Mouse (Mus musculus): ENCODE results near the gene Fam83b. TPM values are rescaled to one million over a fixed set of nuclear protein-coding genes. Genes with fewer than 3 reads are reported as not detected.

The Fam83b gene
- polyA plus RNA-seq (2015; fragmentation: Nextera tagmentation; extraction: Ambion mirVana): 0.21 and 0.93 TPM in 2 replicates

DNA sequence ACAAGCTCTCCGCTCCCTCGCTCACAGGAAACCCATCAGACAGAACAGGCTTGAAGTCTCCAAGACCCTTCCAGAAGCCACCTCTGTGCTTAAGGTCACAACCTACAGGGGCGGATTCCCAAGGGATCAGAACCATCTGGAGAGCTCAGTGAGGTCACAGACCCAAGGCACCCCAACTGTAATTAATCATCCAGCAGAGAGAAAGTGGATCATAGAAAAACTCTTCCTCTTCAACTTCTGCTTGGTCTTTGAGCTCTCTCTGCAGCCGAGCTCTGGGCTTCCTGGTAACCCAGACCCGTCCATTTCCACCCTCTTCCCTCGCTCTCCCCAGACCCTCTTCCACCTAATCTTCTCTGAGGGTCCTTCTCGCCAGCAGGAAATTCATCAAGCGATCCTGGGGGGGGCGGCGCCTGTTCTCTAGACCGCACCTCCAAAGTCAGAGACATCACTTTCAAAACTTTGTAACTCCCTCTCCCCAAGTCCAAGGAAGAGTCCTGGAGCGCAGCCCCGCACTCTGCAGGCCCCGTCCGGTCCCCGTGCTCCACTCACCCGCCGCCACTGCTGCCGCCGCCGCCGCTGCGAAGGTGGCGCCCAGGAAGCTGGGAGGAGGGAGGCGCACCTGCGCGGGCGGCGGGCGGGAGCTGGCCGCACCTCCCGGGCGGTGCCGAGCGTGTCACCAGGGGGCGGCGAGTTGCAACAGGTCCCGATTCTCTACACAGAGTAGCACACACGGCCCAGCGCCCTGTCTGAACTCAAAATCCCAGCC lies at the start of gene Fam83b:
TSS of gene Fam83b (minus strand) at position 602 of the 766 bp plus-strand sequence.
- H3K9ac ChIP-seq: peak within 1 kb of the TSS; percentile 55
- 2% methylated on average over 38 of the region's 40 CpGs for WGBS
- H3K4me3 ChIP-seq: peak within 1 kb of the TSS; percentile 58
- H3K9me3 ChIP-seq (replicated peaks): no peaks in the 10 kb centered on the region
- peak within 1 kb of the TSS; percentile 97 for H3K4me2 ChIP-seq
- H3K36me3 ChIP-seq: no peaks in the 10 kb centered on the region
- no peak; the same call in none of the 2 replicates for ATAC-seq (replicated peaks; ENCODE audit: insufficient number of reproducible peaks, insufficient read depth, low FRiP score, low read depth)
- peaks cover 4% of the 10 kb centered on the region; the same call in 1 of the 2 replicates for H3K27me3 ChIP-seq
- peak within 1 kb of the TSS; percentile 37; the same call in 1 of the 2 replicates for H3K27ac ChIP-seq
- peaks cover 3% of the 10 kb centered on the region for H3K4me1 ChIP-seq (replicated peaks)

GRCm38 (mm10) chr9:76614165-76614564 lies 47.2 kb upstream of the Fam83b start:
- H3K4me3 ChIP-seq: no peak overlapping the region
- no peak overlapping the region for H3K4me2 ChIP-seq
- no peak for ATAC-seq (replicated peaks; ENCODE audit: insufficient number of reproducible peaks, insufficient read depth, low FRiP score, low read depth)
- WGBS: 73% methylated on average over 4 of the region's 4 CpGs
- H3K9ac ChIP-seq: no peak overlapping the region
- no peaks in the 10 kb centered on the region for H3K36me3 ChIP-seq
- no peak overlapping the region for H3K27ac ChIP-seq
- no peaks in the 10 kb centered on the region for H3K9me3 ChIP-seq (replicated peaks)
- H3K27me3 ChIP-seq: no peaks in the 10 kb centered on the region
- no peaks in the 10 kb centered on the region for H3K4me1 ChIP-seq (replicated peaks)

DNA sequence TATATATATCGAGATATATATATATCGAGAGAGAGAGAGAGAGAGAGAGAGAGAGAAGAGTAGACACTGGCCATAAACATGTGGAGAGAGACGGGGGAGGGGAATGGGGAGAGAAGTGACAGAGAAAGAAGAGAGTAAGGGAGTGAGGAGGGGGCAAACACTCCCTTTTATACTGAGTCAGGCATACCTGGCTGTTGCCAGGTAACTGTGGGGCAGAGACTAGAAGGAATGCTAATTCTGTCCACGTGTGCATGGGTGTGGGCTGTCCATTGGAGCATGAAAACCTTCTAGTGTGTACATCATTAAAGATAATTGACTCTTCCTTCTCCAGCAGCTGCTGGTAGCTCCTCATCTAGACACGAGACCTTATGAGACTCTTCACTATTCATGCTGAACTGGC lies 36.8 kb upstream of the Fam83b start:
- H3K27ac ChIP-seq: no peak overlapping the region
- 73% methylated on average over 5 of the region's 5 CpGs for WGBS
- ATAC-seq (replicated peaks; ENCODE audit: insufficient number of reproducible peaks, insufficient read depth, low FRiP score, low read depth): no peak
- H3K27me3 ChIP-seq: no peaks in the 10 kb centered on the region
- no peak overlapping the region for H3K9ac ChIP-seq
- no peaks in the 10 kb centered on the region for H3K36me3 ChIP-seq
- no peaks in the 10 kb centered on the region for H3K9me3 ChIP-seq (replicated peaks)
- no peak overlapping the region for H3K4me3 ChIP-seq
- no peaks in the 10 kb centered on the region for H3K4me1 ChIP-seq (replicated peaks)
- no peak overlapping the region for H3K4me2 ChIP-seq

DNA sequence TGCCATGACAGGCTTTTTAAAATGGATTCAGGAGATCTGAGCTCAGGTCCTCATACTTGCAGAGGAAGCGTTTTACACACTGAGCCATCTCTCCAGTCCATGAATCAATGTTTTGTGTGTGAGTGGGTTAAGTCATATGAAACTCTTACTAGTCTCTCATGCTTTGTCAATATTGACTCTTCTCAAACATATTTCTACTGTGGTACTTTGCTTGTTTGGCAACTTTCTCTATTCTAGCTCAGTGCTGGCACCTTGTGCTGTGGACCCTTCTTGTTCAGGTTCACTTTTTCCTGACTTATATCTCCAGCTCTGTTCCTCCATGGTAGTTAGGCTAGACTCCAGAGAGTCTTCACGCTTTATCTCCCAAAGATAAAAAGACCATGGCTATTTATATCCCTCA lies 36.0 kb upstream of the Fam83b start:
- ATAC-seq (replicated peaks; ENCODE audit: insufficient number of reproducible peaks, insufficient read depth, low FRiP score, low read depth): no peak

DNA sequence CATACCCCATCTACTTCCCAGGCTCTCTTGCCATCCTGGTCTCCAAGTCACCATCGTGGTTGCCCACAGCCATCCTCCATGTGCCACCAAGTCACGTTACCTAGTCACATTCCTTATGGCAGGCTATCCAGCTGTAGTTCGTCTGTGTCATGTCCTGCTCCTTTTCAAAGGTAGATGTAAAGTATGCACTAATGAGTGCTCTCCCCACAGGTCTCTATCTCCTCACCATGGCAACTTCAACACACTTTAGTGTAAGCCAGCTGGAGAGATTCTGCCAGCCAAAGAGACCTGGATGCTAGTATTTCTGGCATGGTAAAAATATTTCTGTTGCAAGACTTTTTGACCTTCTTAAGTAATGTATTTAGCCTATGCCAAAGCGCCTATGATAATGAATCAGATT lies 30.5 kb upstream of the Fam83b start:
- no peak for ATAC-seq (replicated peaks; ENCODE audit: insufficient number of reproducible peaks, insufficient read depth, low FRiP score, low read depth)
- WGBS: 42% methylated on average over 4 of the region's 4 CpGs
- H3K4me2 ChIP-seq: no peak overlapping the region
- no peak overlapping the region for H3K4me3 ChIP-seq
- no peaks in the 10 kb centered on the region for H3K27me3 ChIP-seq
- 0 out of 2 replicates have a peak, but pooled peaks cover 2% of the 10 kb centered on the region for H3K4me1 ChIP-seq (replicated peaks)
- no peaks in the 10 kb centered on the region for H3K36me3 ChIP-seq
- no peaks in the 10 kb centered on the region for H3K9me3 ChIP-seq (replicated peaks)
- no peak overlapping the region for H3K27ac ChIP-seq
- no peak overlapping the region for H3K9ac ChIP-seq

More for the DNA sequence above, 36.0 kb upstream of the Fam83b start:
- Histone ChIP-seq H3K27me3 (no peaks in the 10 kb centered on the region), H3K4me3 (no peak overlapping the region), H3K9ac (no peak overlapping the region), H3K4me1 (replicated peaks) (no peaks in the 10 kb centered on the region), H3K36me3 (no peaks in the 10 kb centered on the region), H3K9me3 (replicated peaks) (no peaks in the 10 kb centered on the region), H3K27ac (no peak overlapping the region), H3K4me2 (no peak overlapping the region)
- WGBS: 61% methylated on average over 2 of the region's 2 CpGs

GRCm38 (mm10) chr9:76593841-76594240 lies 26.9 kb upstream of the Fam83b start:
- Histone ChIP-seq H3K27me3 (no peaks in the 10 kb centered on the region), H3K4me3 (no peak overlapping the region), H3K4me2 (no peak overlapping the region), H3K36me3 (no peaks in the 10 kb centered on the region), H3K27ac (no peak overlapping the region), H3K9ac (no peak overlapping the region), H3K4me1 (replicated peaks) (0 out of 2 replicates have a peak, but pooled peaks cover 2% of the 10 kb centered on the region), H3K9me3 (replicated peaks) (no peaks in the 10 kb centered on the region)
- ATAC-seq (replicated peaks; ENCODE audit: insufficient number of reproducible peaks, insufficient read depth, low FRiP score, low read depth): no peak
- 58% methylated on average over 2 of the region's 2 CpGs for WGBS

DNA sequence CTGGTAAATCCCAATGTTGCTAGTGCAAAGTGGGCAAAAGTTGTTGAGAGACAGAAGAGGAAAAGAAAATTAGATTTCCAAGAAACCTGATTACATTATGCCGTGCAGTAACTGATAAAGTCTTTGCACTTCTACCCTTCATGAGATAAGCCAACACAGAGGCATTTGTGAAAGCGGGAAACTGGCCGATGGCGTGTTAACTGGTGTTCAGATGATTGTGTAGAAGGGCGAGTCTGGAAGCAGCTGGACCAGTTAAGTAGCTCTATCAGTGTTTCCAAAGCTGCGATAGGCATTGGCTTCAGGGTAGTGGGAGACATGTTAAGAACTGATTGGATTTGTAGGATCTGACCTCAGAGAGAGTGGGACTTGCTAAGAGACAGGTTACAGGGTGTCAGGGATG lies 17.0 kb upstream of the Fam83b start:
- no peak overlapping the region for H3K27ac ChIP-seq

GRCm38 (mm10) chr9:76581966-76582365 lies 15.1 kb upstream of the Fam83b start:
- H3K27me3 ChIP-seq: no peaks in the 10 kb centered on the region
- H3K9me3 ChIP-seq (replicated peaks): no peaks in the 10 kb centered on the region
- WGBS: 78% methylated on average over 5 of the region's 5 CpGs
- H3K4me1 ChIP-seq (replicated peaks): no peaks in the 10 kb centered on the region
- H3K4me3 ChIP-seq: no peak overlapping the region
- H3K27ac ChIP-seq: no peak overlapping the region
- H3K9ac ChIP-seq: no peak overlapping the region
- no peak for ATAC-seq (replicated peaks; ENCODE audit: insufficient number of reproducible peaks, insufficient read depth, low FRiP score, low read depth)
- no peak overlapping the region for H3K4me2 ChIP-seq
- no peaks in the 10 kb centered on the region for H3K36me3 ChIP-seq

More for the DNA sequence above, 17.0 kb upstream of the Fam83b start:
- WGBS: 49% methylated on average over 6 of the region's 6 CpGs
- Histone ChIP-seq H3K4me3 (no peak overlapping the region), H3K27me3 (no peaks in the 10 kb centered on the region), H3K9me3 (replicated peaks) (no peaks in the 10 kb centered on the region), H3K9ac (no peak overlapping the region), H3K36me3 (no peaks in the 10 kb centered on the region), H3K4me2 (no peak overlapping the region), H3K4me1 (replicated peaks) (no peaks in the 10 kb centered on the region)
- no peak for ATAC-seq (replicated peaks; ENCODE audit: insufficient number of reproducible peaks, insufficient read depth, low FRiP score, low read depth)

DNA sequence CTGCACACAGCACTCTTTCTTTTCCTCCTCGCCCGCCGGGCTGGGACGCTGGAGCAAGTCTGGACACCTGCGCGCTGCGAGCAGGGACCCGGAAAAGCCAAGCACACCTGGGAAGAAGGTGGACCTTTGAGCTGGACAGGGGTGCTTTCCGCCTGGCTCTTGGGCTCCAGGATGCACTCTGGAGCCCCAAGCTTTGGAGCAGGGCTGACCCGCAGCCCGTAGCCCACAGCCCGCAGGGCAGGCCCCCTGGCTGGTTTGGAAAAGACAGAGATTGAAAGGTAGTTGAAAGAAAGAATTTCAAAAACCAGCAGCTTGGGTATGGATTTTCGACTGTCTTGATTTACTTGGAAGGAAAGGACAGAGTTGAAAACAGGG lies 352 bp upstream of the Fam83b start:
- Histone ChIP-seq H3K9me3 (replicated peaks) (no peaks in the 10 kb centered on the region), H3K4me1 (replicated peaks) (peaks cover 3% of the 10 kb centered on the region), H3K27ac (peak overlapping the region; percentile 37; the same call in 1 of the 2 replicates), H3K36me3 (no peaks in the 10 kb centered on the region), H3K9ac (peak overlapping the region; percentile 55), H3K4me3 (peak overlapping the region; percentile 58), H3K27me3 (peaks cover 4% of the 10 kb centered on the region; the same call in 1 of the 2 replicates), H3K4me2 (peak overlapping the region; percentile 97)
- no peak for ATAC-seq (replicated peaks; ENCODE audit: insufficient number of reproducible peaks, insufficient read depth, low FRiP score, low read depth)
- WGBS: 3% methylated on average over 13 of the region's 13 CpGs

DNA sequence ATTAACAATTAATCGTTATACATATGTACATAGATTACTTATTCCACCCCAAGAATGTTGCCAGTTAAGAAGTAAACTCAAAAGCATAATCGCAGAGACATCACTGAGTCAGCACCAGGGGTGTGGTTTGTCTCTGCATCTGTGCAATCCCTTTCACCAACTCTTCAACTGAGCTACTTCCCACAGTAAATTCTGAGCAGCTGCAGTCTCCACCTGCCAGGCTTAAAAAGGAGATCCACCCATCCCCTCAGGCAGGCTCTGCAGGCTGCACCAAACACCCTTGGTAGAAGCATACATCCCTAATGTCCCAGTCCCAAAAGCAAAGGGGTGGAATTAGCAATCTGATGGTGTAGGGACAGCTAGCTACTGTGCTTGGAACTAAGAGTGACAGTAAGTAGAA lies 1.3 kb downstream of the Fam83b start:
- ATAC-seq (replicated peaks; ENCODE audit: insufficient number of reproducible peaks, insufficient read depth, low FRiP score, low read depth): no peak
- H3K4me2 ChIP-seq: peak overlapping the region; percentile 97; the same call in 1 of the 2 replicates
- 78% methylated on average over 2 of the region's 2 CpGs for WGBS

DNA sequence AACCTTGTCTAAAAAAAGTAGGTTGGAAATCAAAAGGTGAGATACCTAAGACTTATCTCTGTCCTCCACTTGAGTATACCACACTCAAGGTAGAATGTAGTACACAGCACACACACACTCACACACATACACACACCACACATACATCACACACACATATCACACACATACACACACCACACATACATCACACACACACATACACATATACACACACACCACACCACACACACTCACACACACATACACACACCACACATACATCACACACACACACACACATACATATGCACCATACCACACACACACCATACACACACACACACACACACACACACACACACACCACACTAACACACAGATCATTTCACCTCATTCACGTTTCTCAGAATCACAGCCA lies 2.8 kb downstream of the Fam83b start:
- no peaks in the 10 kb centered on the region for H3K36me3 ChIP-seq
- 69% methylated on average over 1 of the region's 1 CpGs for WGBS
- H3K4me1 ChIP-seq (replicated peaks): peaks cover 3% of the 10 kb centered on the region
- H3K27ac ChIP-seq: no peak overlapping the region
- H3K27me3 ChIP-seq: peaks cover 4% of the 10 kb centered on the region; the same call in 1 of the 2 replicates
- no peak for ATAC-seq (replicated peaks; ENCODE audit: insufficient number of reproducible peaks, insufficient read depth, low FRiP score, low read depth)
- H3K4me2 ChIP-seq: no peak overlapping the region
- no peak overlapping the region for H3K4me3 ChIP-seq
- H3K9me3 ChIP-seq (replicated peaks): no peaks in the 10 kb centered on the region
- H3K9ac ChIP-seq: no peak overlapping the region

More for the DNA sequence above, 1.3 kb downstream of the Fam83b start:
- Histone ChIP-seq H3K27ac (no peak overlapping the region), H3K9ac (no peak overlapping the region), H3K4me3 (no peak overlapping the region), H3K36me3 (no peaks in the 10 kb centered on the region), H3K9me3 (replicated peaks) (no peaks in the 10 kb centered on the region), H3K4me1 (replicated peaks) (peaks cover 3% of the 10 kb centered on the region), H3K27me3 (peaks cover 4% of the 10 kb centered on the region; the same call in 1 of the 2 replicates)

DNA sequence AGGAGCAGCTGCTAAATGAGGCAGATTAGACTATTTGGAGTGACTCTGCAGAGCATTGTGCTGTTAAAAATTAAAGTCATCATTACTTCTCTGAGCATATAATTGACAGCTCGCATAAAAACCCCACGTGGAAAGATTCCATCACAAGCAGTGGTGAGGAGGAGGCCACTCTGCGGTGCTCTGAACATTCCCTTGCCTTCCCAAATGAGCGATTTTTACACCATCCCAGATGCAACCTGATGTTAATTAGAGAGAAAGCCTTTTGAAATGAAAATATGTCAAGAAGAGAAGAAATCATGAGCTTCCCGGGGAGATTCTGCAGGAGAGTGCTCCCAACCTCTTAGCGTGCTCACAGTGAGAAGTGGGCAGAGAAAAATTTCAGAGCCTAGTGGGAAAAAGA lies 4.1 kb downstream of the Fam83b start:
- H3K36me3 ChIP-seq: no peaks in the 10 kb centered on the region
- 56% methylated on average over 6 of the region's 6 CpGs for WGBS
- no peak overlapping the region for H3K4me2 ChIP-seq
- H3K4me1 ChIP-seq (replicated peaks): peaks cover 3% of the 10 kb centered on the region
- H3K4me3 ChIP-seq: no peak overlapping the region
- no peak for ATAC-seq (replicated peaks; ENCODE audit: insufficient number of reproducible peaks, insufficient read depth, low FRiP score, low read depth)
- H3K27ac ChIP-seq: no peak overlapping the region
- H3K27me3 ChIP-seq: peaks cover 1% of the 10 kb centered on the region; the same call in 1 of the 2 replicates
- H3K9me3 ChIP-seq (replicated peaks): no peaks in the 10 kb centered on the region
- no peak overlapping the region for H3K9ac ChIP-seq
